Mouse (Mus musculus) limb, embryonic 11.5 days (tissue): ENCODE measurements around the gene Sypl2. TPM values are rescaled to one million over a fixed set of nuclear protein-coding genes. Genes with fewer than 3 reads are reported as not detected.

ENCODE experiments used
- ATAC-seq: fragments of 200-750 bp; cut with Nextera tagmentation; 2 replicates; pipeline ENCODE4 v1.8.0; 2017; ENCODE audit warnings: low read depth; ENCODE audit not compliant: insufficient number of reproducible peaks, low FRiP score, low TSS enrichment
- DNase-seq: peaks from one replicate; pipeline ENCODE4 v3.0.0-alpha.2; 2015; ENCODE audit warnings: low spot score
- H3K27ac ChIP-seq: fragments of 300-500 bp; sonication (generic); replicated peaks from 2 replicates; pipeline ENCODE4 v1.5.1; 2014; ENCODE audit warnings: low read depth, mild to moderate bottlenecking, low read length
- H3K27me3 ChIP-seq: fragments of 300-500 bp; sonication (generic); 2 replicates; pipeline ENCODE4 v1.6.1; 2014; ENCODE audit warnings: mild to moderate bottlenecking, low read length, mixed read lengths; ENCODE audit not compliant: control insufficient read depth, insufficient read depth
- H3K36me3 ChIP-seq: fragments of 300-500 bp; sonication (generic); 2 replicates; pipeline ENCODE4 v1.6.1; 2014; ENCODE audit warnings: mild to moderate bottlenecking, low read length, moderate library complexity, mixed read lengths; ENCODE audit not compliant: control insufficient read depth, insufficient read depth
- H3K4me1 ChIP-seq: fragments of 300-500 bp; sonication (generic); 2 replicates; pipeline ENCODE4 v1.6.1; 2014; ENCODE audit warnings: low read length, mixed read lengths; ENCODE audit not compliant: control insufficient read depth, insufficient read depth
- H3K4me2 ChIP-seq: fragments of 300-500 bp; sonication (generic); 2 replicates; pipeline ENCODE4 v1.6.1; 2014; ENCODE audit warnings: low read depth, mild to moderate bottlenecking, moderate library complexity; ENCODE audit not compliant: severe bottlenecking
- H3K4me3 ChIP-seq: fragments of 300-500 bp; sonication (generic); 2 replicates; pipeline ENCODE4 v1.5.1; 2014; ENCODE audit warnings: low read depth, low read length
- H3K9ac ChIP-seq: fragments of 300-500 bp; sonication (generic); 2 replicates; pipeline ENCODE4 v1.6.1; 2014; ENCODE audit warnings: mild to moderate bottlenecking, low read length
- H3K9me3 ChIP-seq: fragments of 300-500 bp; sonication (generic); 2 replicates; pipeline ENCODE4 v1.6.1; 2016; ENCODE audit warnings: low read length; ENCODE audit not compliant: control insufficient read depth
- WGBS: fragments of 180-500 bp; shearing (Covaris S2); extraction: QIAGEN DNeasy Blood & Tissue Kit; methylation state at CpG from one replicate; pipeline ENCODE4 v1.1.7; 2014; 5-methylcytosine and 5-hydroxymethylcytosine counted together
- polyA plus RNA-seq: library from polyadenylated mRNA; unstranded; fragments of >200 nt; fragmentation: Nextera tagmentation; extraction: Ambion mirVana; gene quantifications from 2 replicates; pipeline ENCODE4 v1.2.1, GENCODE M21; 2014

The Sypl2 gene
- polyA plus RNA-seq, 1 experiment from 2014 or later: 0.51 TPM

DNA sequence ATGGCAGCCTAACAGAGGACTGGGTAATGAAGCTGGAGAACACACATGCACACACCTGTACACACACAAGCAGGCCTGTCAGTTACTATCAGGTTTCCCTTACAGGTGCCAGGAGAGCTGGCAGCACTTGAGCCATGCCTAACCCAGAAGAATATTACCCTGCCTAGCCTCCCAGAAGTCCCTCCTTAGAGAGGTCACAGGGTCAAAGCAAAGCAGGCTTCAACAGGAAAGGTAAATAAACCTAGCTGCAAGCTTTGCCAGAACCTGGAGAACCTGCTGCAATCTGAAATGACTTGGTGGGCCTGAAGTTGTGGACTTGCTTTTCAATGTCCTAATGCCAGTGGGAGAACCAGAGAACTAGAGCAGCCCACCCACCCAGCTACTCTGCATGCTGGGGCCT is 23.9 kb downstream of the Sypl2 start:
- no peak overlapping the region for H3K27ac ChIP-seq

GRCm38 (mm10) chr3:108200329-108201323 is 25.8 kb downstream of the Sypl2 start, which contains the start of gene Cyb561d1:
TSS of gene Cyb561d1 (minus strand) at chr3:108201212.
- Histone ChIP-seq H3K4me3 (peak within 1 kb of the TSS; percentile 53), H3K4me2 (peak within 1 kb of the TSS; percentile 81), H3K27ac (peak within 1 kb of the TSS; percentile 9; the same call in 1 of the 2 replicates), H3K9me3 (no peaks in the 10 kb centered on the region), H3K36me3 (peaks cover 12% of the 10 kb centered on the region; the same call in 1 of the 2 replicates), H3K9ac (peak within 1 kb of the TSS; percentile 56), H3K4me1 (peaks cover 21% of the 10 kb centered on the region; the same call in 1 of the 2 replicates), H3K27me3 (no peaks in the 10 kb centered on the region)
- peak; percentile 80 for ATAC-seq
- WGBS: 3% methylated on average over 44 of the region's 44 CpGs
- DNase-seq: peak; percentile 94

More for the DNA sequence above, 23.9 kb downstream of the Sypl2 start:
- no peaks in the 10 kb centered on the region for H3K9me3 ChIP-seq
- ATAC-seq: no peak
- H3K4me3 ChIP-seq: no peak overlapping the region
- no peak for DNase-seq
- H3K4me2 ChIP-seq: no peak overlapping the region
- no peak overlapping the region for H3K9ac ChIP-seq
- peaks cover 4% of the 10 kb centered on the region; the same call in 1 of the 2 replicates for H3K4me1 ChIP-seq
- no peaks in the 10 kb centered on the region for H3K27me3 ChIP-seq
- peaks cover 21% of the 10 kb centered on the region; the same call in 1 of the 2 replicates for H3K36me3 ChIP-seq

DNA sequence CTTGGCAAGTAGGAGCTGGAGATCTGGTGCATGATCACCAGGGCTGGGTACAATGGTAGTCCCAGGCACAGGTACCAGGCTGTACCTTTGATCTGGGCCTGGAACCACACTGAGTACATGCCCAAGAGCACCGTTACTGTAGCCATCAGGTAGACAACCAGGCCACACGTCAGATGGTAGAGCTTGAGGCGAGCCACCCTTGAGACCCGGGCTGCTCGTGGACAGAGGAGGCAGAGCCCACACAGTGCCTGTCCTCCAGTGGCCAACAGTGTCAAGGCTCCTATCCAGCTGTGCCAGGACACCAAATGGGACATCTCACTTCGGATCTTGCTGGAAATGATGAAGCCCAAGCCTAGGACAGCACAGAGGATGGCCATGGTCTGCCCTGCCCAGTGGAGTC is 27.2 kb downstream of the Sypl2 start:
- ATAC-seq (no peak), DNase-seq (no peak)
- H3K4me2 ChIP-seq: no peak overlapping the region
- no peak overlapping the region for H3K4me3 ChIP-seq
- 88% methylated on average over 6 of the region's 6 CpGs for WGBS
- H3K27ac ChIP-seq: no peak overlapping the region
- H3K27me3 ChIP-seq: no peaks in the 10 kb centered on the region
- peaks cover 21% of the 10 kb centered on the region; the same call in 1 of the 2 replicates for H3K4me1 ChIP-seq
- no peak overlapping the region for H3K9ac ChIP-seq
- 0 out of 2 replicates have a peak, but pooled peaks cover 3% of the 10 kb centered on the region for H3K36me3 ChIP-seq
- H3K9me3 ChIP-seq: no peaks in the 10 kb centered on the region

DNA sequence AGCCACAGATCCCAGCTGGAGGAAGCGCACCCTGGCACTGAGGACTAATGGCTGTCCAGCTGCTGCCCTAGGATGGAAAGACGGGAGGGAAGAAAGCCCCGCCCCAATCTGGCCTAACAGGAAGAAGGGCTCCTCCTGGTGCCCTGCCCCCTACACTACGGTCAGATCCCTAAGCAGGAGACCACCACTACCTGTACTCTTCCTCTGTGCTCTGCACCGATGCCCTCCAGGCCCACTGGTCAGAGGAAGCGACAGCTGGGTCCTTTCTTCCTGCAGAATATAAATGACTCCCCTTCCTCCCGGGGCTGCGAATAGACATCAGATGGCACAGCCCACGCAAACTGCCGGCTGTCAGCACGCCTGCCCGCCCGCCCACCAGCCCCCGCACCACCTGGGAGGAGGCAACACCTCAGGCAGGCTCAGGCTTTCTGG is 29.4 kb downstream of the Sypl2 start:
- Histone ChIP-seq H3K36me3 (no peaks in the 10 kb centered on the region), H3K9me3 (no peaks in the 10 kb centered on the region), H3K4me1 (peaks cover 21% of the 10 kb centered on the region; the same call in 1 of the 2 replicates), H3K4me3 (no peak overlapping the region), H3K27ac (no peak overlapping the region), H3K27me3 (no peaks in the 10 kb centered on the region), H3K9ac (0 out of 2 replicates have a peak overlapping the region, but pooled peaks have one; percentile 3), H3K4me2 (no peak overlapping the region; the same call in 1 of the 2 replicates)
- 0 out of 2 replicates have a peak, but pooled peaks have one; percentile 23 for ATAC-seq
- 17% methylated on average over 13 of the region's 14 CpGs for WGBS
- DNase-seq: peak; percentile 67

DNA sequence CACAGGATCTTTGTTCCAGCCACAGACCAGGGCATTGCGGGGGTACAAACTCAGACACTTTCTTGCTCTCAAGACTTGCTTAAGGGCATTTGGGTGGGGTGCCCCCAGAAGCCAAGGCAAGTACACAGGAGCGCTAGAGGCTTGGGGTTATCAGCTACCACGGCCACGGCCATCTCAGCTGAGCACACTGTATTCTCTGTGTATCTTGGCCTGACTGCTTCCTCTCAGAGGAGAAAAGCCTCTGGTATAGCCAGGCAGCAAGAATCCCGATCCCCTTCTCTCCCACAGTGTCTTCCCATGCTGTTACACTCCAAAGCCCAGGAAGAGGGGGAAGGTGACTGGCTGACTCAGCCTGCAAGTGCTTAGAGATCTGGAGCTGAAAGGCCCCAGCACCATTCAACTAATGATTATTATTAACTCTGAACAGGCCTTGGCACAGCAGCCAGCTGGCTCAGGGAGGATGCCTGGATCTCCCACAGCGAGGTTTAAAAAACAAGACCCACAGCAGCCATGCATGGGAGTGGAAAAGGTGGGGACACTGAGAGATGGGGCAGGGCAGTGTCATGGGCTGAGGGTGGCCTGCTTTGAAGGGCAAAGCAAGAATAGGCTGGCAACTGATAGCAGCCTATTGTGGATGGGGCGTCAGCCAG is 30.4 kb downstream of the Sypl2 start:
- H3K9ac ChIP-seq: no peak overlapping the region; the same call in 1 of the 2 replicates
- no peak for DNase-seq
- H3K27ac ChIP-seq: no peak overlapping the region; the same call in 1 of the 2 replicates
- H3K36me3 ChIP-seq: no peaks in the 10 kb centered on the region
- H3K4me1 ChIP-seq: peaks cover 21% of the 10 kb centered on the region; the same call in 1 of the 2 replicates
- H3K4me3 ChIP-seq: no peak overlapping the region
- no peaks in the 10 kb centered on the region for H3K27me3 ChIP-seq
- H3K9me3 ChIP-seq: no peaks in the 10 kb centered on the region
- no peak overlapping the region for H3K4me2 ChIP-seq
- 71% methylated on average over 7 of the region's 7 CpGs for WGBS
- no peak for ATAC-seq

GRCm38 (mm10) chr3:108195287-108195686 is 31.2 kb downstream of the Sypl2 start:
- no peaks in the 10 kb centered on the region for H3K36me3 ChIP-seq
- WGBS: 72% methylated on average over 4 of the region's 4 CpGs
- H3K27me3 ChIP-seq: no peaks in the 10 kb centered on the region
- no peaks in the 10 kb centered on the region for H3K9me3 ChIP-seq
- H3K27ac ChIP-seq: no peak overlapping the region
- H3K9ac ChIP-seq: no peak overlapping the region
- DNase-seq (no peak), ATAC-seq (no peak)
- H3K4me3 ChIP-seq: no peak overlapping the region
- no peak overlapping the region for H3K4me2 ChIP-seq
- peaks cover 20% of the 10 kb centered on the region; the same call in 1 of the 2 replicates for H3K4me1 ChIP-seq

DNA sequence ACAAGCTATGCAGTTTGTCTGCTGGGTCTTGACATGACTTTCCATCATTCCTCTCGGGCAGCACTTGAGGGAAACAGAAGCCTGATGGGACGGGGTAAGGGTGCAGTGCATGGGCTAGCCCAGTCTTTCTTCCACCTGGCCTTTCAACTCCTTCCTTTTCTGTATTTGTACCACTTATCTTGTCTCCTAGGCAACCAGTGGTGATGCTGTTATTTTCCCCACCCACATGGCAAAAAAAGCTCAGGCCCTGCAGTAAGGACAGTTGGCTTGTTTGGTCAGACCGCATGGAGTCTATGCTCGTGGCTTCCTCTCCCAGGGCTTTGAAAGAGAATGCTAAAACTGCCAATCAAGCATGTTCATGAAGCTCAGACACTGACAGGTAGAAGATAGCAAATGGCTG is 32.8 kb downstream of the Sypl2 start:
- no peaks in the 10 kb centered on the region for H3K27me3 ChIP-seq
- WGBS: 66% methylated on average over 4 of the region's 4 CpGs
- H3K9me3 ChIP-seq: no peaks in the 10 kb centered on the region
- H3K36me3 ChIP-seq: no peaks in the 10 kb centered on the region
- H3K4me1 ChIP-seq: peaks cover 17% of the 10 kb centered on the region; the same call in 1 of the 2 replicates
- DNase-seq (no peak), ATAC-seq (no peak)
- H3K9ac ChIP-seq: no peak overlapping the region
- H3K4me2 ChIP-seq: no peak overlapping the region
- H3K4me3 ChIP-seq: no peak overlapping the region
- no peak overlapping the region for H3K27ac ChIP-seq

- no peak overlapping the region for H3K27ac ChIP-seq
- WGBS: 59% methylated on average over 5 of the region's 5 CpGs
- H3K36me3 ChIP-seq: no peaks in the 10 kb centered on the region
- ATAC-seq: no peak
- DNase-seq: no peak
- H3K27me3 ChIP-seq: 0 out of 2 replicates have a peak, but pooled peaks cover 8% of the 10 kb centered on the region
- peaks cover 6% of the 10 kb centered on the region; the same call in 1 of the 2 replicates for H3K4me1 ChIP-seq
- no peak overlapping the region for H3K9ac ChIP-seq
- no peak overlapping the region for H3K4me3 ChIP-seq
- H3K4me2 ChIP-seq: no peak overlapping the region
- H3K9me3 ChIP-seq: no peaks in the 10 kb centered on the region
Observed at GRCm38 (mm10) chr3:108189897-108190296, 36.6 kb downstream of the Sypl2 start.
